Mouse (Mus musculus) bone marrow, adult 2 months (tissue): ENCODE results near the gene Prps2.

ENCODE experiments used
- CTCF ChIP-seq: fragments of 200-500 bp; IDR thresholded peaks from 2 replicates; pipeline ENCODE4 v1.5.1; 2011; ENCODE audit warnings: low read length, control low read depth; ENCODE audit not compliant: control insufficient read depth, insufficient read depth
- POLR2A ChIP-seq: fragments of 200-500 bp; IDR thresholded peaks from 2 replicates; pipeline ENCODE4 v1.6.1; 2011; ENCODE audit warnings: low read depth, mild to moderate bottlenecking, control low read depth, low read length, borderline replicate concordance; ENCODE audit not compliant: control insufficient read depth

GRCm38 (mm10) chrX:167330399-167330798 is 52.1 kb downstream of the Prps2 start, which contains the start of gene Tlr7:
- TF ChIP-seq CTCF: no peak
- no peak for TF ChIP-seq POLR2A
